Mouse (Mus musculus) liver, embryonic 14.5 days (tissue): ENCODE measurements around the gene Mgat5. TPM values are rescaled to one million over a fixed set of nuclear protein-coding genes. Genes with fewer than 3 reads are reported as not detected.

Source experiments
- ATAC-seq: fragments of 200-750 bp; cut with Nextera tagmentation; 2 replicates; pipeline ENCODE4 v1.8.0; 2017; ENCODE audit warnings: moderate number of reproducible peaks, mild to moderate bottlenecking, moderate library complexity; ENCODE audit not compliant: insufficient read depth
- DNase-seq, 3 experiments: peaks; one replicate each; pipeline ENCODE4 v3.0.0-alpha.2; 2012 to 2013; ENCODE audit warnings: low read depth in 3 of 3, low spot score in 3 of 3
- H3K27ac ChIP-seq: fragments of 300-500 bp; sonication (generic); 2 replicates; pipeline ENCODE4 v1.5.1; 2014; ENCODE audit warnings: moderate library complexity, mild to moderate bottlenecking, control low read depth, inconsistent platforms
- H3K27me3 ChIP-seq: fragments of 300-500 bp; sonication (generic); 2 replicates; pipeline ENCODE4 v1.6.1; 2014; ENCODE audit warnings: mild to moderate bottlenecking, low read length, moderate library complexity; ENCODE audit not compliant: control insufficient read depth, insufficient read depth
- H3K36me3 ChIP-seq: fragments of 300-500 bp; sonication (generic); replicated peaks from 2 replicates; pipeline ENCODE4 v1.6.1; 2014; ENCODE audit warnings: low read depth; ENCODE audit not compliant: control insufficient read depth, insufficient read depth
- H3K4me1 ChIP-seq, 2 experiments: fragments of 200-500 bp in 1 of 2; fragments of 300-500 bp in 1 of 2; sonication (generic) in 1 of 2; replicated peaks; 2 replicates each; pipeline ENCODE4 v1.6.1; 2012 to 2014; ENCODE audit warnings: antibody characterized with exemption in 1 of 2, inconsistent platforms in 1 of 2, low read length in 1 of 2; ENCODE audit not compliant: control insufficient read depth in 2 of 2, insufficient read depth in 2 of 2
- H3K4me2 ChIP-seq: fragments of 300-500 bp; sonication (generic); 2 replicates; pipeline ENCODE4 v1.6.1; 2014; ENCODE audit warnings: low read depth, mild to moderate bottlenecking, control low read depth, moderate library complexity
- H3K4me3 ChIP-seq, 2 experiments: fragments of 200-500 bp in 1 of 2; fragments of 300-500 bp in 1 of 2; sonication (generic) in 1 of 2; 2 replicates each; pipeline ENCODE4 v1.5.1; 2012 to 2014; ENCODE audit warnings: low read depth in 2 of 2, low read length in 2 of 2, mild to moderate bottlenecking in 2 of 2, control low read depth in 1 of 2, inconsistent platforms in 1 of 2, moderate library complexity in 1 of 2; ENCODE audit not compliant: insufficient read depth in 1 of 2
- H3K9ac ChIP-seq: fragments of 300-500 bp; sonication (generic); replicated peaks from 2 replicates; pipeline ENCODE4 v1.6.1; 2014; ENCODE audit warnings: mild to moderate bottlenecking, control low read depth, moderate library complexity
- H3K9me3 ChIP-seq: fragments of 300-500 bp; sonication (generic); 2 replicates; pipeline ENCODE4 v1.6.1; 2016; ENCODE audit warnings: low read length, mixed read lengths; ENCODE audit not compliant: control insufficient read depth
- CTCF ChIP-seq: IDR thresholded peaks from 2 replicates; pipeline ENCODE4 v1.5.1; 2016; ENCODE audit warnings: antibody characterized with exemption, low read depth, control low read depth
- EP300 ChIP-seq: IDR thresholded peaks from 2 replicates; pipeline ENCODE4 v1.6.1; 2016; ENCODE audit warnings: antibody characterized with exemption, low read depth
- WGBS: fragments of 180-500 bp; shearing (Covaris S2); extraction: QIAGEN DNeasy Blood & Tissue Kit; methylation state at CpG from one replicate; pipeline ENCODE4 v1.1.7; 2014; ENCODE audit not compliant: insufficient replicate concordance; 5-methylcytosine and 5-hydroxymethylcytosine counted together
- polyA plus RNA-seq, 2 experiments: library from polyadenylated mRNA; depleted of rRNA in 1 of 2; stranded (reverse) in 1 of 2; unstranded in 1 of 2; fragments of >200 nt; fragmentation: Nextera tagmentation in 1 of 2; extraction: Ambion mirVana in 1 of 2; gene quantifications; 2 replicates each; pipeline versions ENCODE4 v1.2.1 to v1.2.3; 2012 to 2014

Mgat5 gene
- polyA plus RNA-seq, 2 experiments: 0.62 to 0.67 TPM

DNA sequence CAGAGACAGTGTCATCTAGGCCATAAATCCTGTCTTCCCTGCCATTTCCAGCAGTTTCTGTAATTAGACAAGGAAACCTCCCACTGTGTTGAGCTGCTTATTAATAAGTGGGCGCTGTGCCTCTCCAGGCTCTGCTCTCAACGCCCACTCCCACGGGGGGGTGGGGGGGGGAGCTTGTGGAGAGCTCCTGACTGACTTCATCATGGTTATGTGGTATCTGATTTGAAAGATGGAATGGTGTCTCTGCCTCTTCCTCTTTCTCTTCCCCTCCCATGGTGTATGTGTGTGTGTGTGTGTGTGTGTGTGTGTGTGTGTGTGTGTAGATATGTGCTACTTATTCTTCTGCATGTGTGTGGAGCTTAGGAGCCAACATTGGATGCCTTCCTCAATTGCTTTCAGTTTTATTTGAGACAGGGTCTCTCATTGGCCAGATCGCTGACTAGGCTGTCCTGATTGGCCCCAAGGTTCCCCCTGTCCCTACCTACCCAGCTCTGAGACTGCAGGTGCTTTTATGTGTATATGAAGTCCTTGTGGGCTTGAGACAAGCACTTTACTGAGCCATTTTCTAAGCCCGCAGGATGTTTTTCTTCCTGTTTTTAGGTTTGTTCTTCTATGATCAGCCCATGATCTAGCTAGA is 117.5 kb downstream of the Mgat5 start:
- Histone ChIP-seq H3K4me3 (no peak overlapping the region), H3K9ac (no peak overlapping the region), H3K36me3 (no peaks in the 10 kb centered on the region), H3K4me2 (no peak overlapping the region), H3K4me1 (peaks cover 0 to 5% of the 10 kb centered on the region in 2 experiments; a peak in 2 of 4 replicates), H3K27me3 (no peaks in the 10 kb centered on the region), H3K27ac (no peak overlapping the region), H3K9me3 (no peaks in the 10 kb centered on the region)
- DNase-seq (no peak), ATAC-seq (no peak)
- 49% methylated on average over 5 of the region's 5 CpGs for WGBS
- no peak for TF ChIP-seq CTCF
- TF ChIP-seq EP300: no peak

DNA sequence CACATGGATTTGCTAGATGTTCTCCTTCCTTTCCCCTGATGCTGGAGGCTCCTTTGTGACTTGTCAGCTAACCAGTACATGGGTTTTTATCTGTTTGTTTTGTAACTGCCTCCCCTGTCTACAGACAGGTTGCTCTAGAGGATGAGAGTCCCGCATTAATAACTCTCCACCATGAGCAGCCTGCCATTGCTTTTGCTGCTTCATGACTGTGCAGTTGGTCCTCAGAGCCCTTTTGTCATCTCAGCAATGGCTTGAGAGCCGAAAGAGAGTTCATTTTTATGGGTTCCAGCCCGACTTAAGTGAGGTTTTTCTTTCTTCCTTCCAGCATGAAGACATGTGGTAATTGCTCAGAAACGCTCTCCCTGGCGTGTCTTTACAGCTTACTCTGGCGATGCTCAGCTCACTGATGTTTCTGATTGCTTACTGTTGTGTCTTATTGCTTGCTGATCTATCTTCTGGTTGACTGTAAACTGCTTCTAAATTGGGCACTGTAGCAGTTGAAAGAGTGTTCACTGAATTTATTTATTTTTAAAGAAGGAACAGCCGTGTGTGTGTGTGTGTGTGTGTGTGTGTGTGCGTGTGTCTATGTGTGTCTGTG is 120.9 kb downstream of the Mgat5 start:
- DNase-seq: no peak
- Histone ChIP-seq H3K4me2 (no peak overlapping the region), H3K36me3 (no peaks in the 10 kb centered on the region), H3K27me3 (no peaks in the 10 kb centered on the region), H3K4me3 (no peak overlapping the region), H3K27ac (no peak overlapping the region), H3K9me3 (no peaks in the 10 kb centered on the region), H3K4me1 (peaks cover 0 to 5% of the 10 kb centered on the region in 2 experiments; a peak in 2 of 4 replicates), H3K9ac (no peak overlapping the region)
- 72% methylated on average over 8 of the region's 8 CpGs for WGBS
- ATAC-seq: no peak
- TF ChIP-seq EP300 (no peak), CTCF (no peak)

DNA sequence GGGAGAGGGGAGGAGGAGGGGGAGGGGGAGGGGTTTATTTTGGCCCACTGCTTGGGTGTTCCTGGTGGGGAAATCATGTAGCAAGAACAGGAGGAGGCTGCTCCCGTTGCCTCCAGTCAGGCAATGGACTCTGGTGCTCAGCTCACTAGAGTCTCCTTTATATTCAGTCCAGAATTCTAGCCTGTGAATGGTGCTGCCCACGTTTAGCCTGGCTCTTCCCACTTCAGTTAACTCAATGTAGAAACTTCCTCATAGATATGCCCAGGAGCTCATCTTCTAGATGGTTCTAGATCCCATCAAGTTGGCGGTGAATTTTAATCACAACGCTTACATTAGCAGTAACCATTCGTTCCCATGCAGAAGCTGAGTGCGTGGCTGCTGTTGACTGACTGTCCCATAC is 123.0 kb downstream of the Mgat5 start:
- DNase-seq (no peak), ATAC-seq (no peak)
- H3K36me3 ChIP-seq: no peaks in the 10 kb centered on the region
- H3K4me1 ChIP-seq: no peaks in the 10 kb centered on the region
- H3K27ac ChIP-seq: no peak overlapping the region
- H3K4me2 ChIP-seq: no peak overlapping the region
- no peak overlapping the region for H3K4me3 ChIP-seq
- no peaks in the 10 kb centered on the region for H3K9me3 ChIP-seq
- WGBS: 66% methylated on average over 6 of the region's 6 CpGs
- H3K27me3 ChIP-seq: no peaks in the 10 kb centered on the region
- TF ChIP-seq EP300 (no peak), CTCF (no peak)
- H3K9ac ChIP-seq: no peak overlapping the region

DNA sequence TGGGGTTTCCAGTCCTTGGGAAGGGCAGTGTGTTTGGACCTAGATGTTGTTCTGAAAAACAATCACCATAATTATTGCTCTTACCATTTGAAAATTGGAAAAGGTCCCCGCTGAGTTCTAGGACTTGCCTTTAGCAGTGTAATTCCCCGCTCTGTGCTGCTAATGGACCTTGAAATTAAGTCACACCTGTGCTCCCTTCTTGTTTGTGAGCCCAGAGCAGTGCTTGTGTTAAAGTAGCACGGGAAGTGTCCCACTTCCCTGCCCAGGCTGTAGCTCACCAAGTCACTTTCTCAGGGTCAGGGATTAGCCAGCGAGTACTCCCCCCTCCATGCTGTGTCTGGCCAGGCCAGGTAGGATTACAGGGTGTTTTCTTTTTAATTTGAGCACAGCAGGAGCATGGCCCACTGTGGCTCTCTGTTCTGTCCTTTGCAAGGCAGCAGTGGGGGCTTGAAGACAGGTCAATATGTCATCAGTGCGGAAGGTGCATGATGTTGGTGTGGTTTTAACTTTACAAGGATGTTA is 123.6 kb downstream of the Mgat5 start:
- no peaks in the 10 kb centered on the region for H3K27me3 ChIP-seq
- 66% methylated on average over 5 of the region's 5 CpGs for WGBS
- no peak for ATAC-seq
- no peaks in the 10 kb centered on the region for H3K4me1 ChIP-seq
- no peak for DNase-seq
- no peak overlapping the region for H3K9ac ChIP-seq
- H3K36me3 ChIP-seq: no peaks in the 10 kb centered on the region
- no peaks in the 10 kb centered on the region for H3K9me3 ChIP-seq
- TF ChIP-seq CTCF (no peak), EP300 (no peak)
- no peak overlapping the region for H3K4me3 ChIP-seq
- H3K27ac ChIP-seq: no peak overlapping the region
- no peak overlapping the region for H3K4me2 ChIP-seq

DNA sequence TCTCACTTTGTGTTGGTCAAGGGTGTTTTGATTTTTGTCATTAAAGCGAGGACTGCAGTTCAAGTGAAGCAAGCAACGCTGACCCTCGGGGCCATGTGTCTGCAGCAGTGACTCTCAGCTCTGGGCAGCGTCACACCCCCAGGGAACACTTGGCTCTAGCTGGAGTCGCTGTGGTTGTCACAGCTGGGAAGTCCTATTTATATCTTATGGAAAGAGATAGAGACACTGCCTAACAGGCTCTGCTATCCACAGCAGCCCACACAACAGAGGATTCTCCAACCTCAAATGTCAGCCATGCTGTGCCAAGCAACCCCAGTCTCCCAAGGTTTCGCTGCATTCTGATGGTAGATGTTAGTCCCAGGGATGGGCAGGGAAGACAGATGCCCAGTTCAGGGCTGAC is 125.0 kb downstream of the Mgat5 start:
- Histone ChIP-seq H3K9ac (no peak overlapping the region), H3K27ac (no peak overlapping the region), H3K27me3 (no peaks in the 10 kb centered on the region), H3K9me3 (no peaks in the 10 kb centered on the region), H3K4me2 (no peak overlapping the region), H3K4me1 (no peaks in the 10 kb centered on the region), H3K36me3 (no peaks in the 10 kb centered on the region), H3K4me3 (no peak overlapping the region)
- DNase-seq (no peak), ATAC-seq (no peak)
- TF ChIP-seq CTCF (no peak), EP300 (no peak)
- WGBS: 75% methylated on average over 6 of the region's 6 CpGs
